Mouse (Mus musculus) ovary, postnatal 36 days (tissue): ENCODE measurements around the gene Cacnb4.
A peak's percentile ranks its signal among the peaks of the same experiment; 100 is the strongest.

ENCODE experiments used
- DNase-seq: peaks from one replicate; pipeline ENCODE4 v3.0.0; 2022; ENCODE audit warnings: low spot score, mixed read lengths

Cacnb4 gene

GRCm38 (mm10) chr2:52676023-52676912 is at the start of gene Cacnb4:
Cacnb4 (minus strand) TSS chr2:52676831.
- peak; percentile 67 for DNase-seq

GRCm38 (mm10) chr2:52720231-52721025 is 43.8 kb upstream of the Cacnb4 start:
- no peak for DNase-seq

GRCm38 (mm10) chr2:52717076-52717475 is 40.4 kb upstream of the Cacnb4 start:
- DNase-seq: no peak

GRCm38 (mm10) chr2:52715538-52715937 is 38.9 kb upstream of the Cacnb4 start:
- no peak for DNase-seq

GRCm38 (mm10) chr2:52714111-52714510 is 37.5 kb upstream of the Cacnb4 start:
- DNase-seq: no peak

- no peak for DNase-seq
Measured at GRCm38 (mm10) chr2:52710804-52711203, 34.2 kb upstream of the Cacnb4 start.

- DNase-seq: no peak
Measured at GRCm38 (mm10) chr2:52709417-52709816, 32.8 kb upstream of the Cacnb4 start.

- DNase-seq: no peak
Measured at GRCm38 (mm10) chr2:52701368-52702036, 24.9 kb upstream of the Cacnb4 start.

GRCm38 (mm10) chr2:52700352-52700751 is 23.7 kb upstream of the Cacnb4 start:
- DNase-seq: no peak

GRCm38 (mm10) chr2:52694604-52695003 is 18.0 kb upstream of the Cacnb4 start:
- DNase-seq: no peak

- DNase-seq: no peak
Measured at GRCm38 (mm10) chr2:52691745-52692144, 15.1 kb upstream of the Cacnb4 start.

- DNase-seq: no peak
Measured at GRCm38 (mm10) chr2:52686601-52687000, 10.0 kb upstream of the Cacnb4 start.

GRCm38 (mm10) chr2:52677589-52677988 is 958 bp upstream of the Cacnb4 start:
- no peak for DNase-seq

- DNase-seq: no peak
Measured at GRCm38 (mm10) chr2:52676913-52677303, 277 bp upstream of the Cacnb4 start.

GRCm38 (mm10) chr2:52675278-52675987 is 1.2 kb downstream of the Cacnb4 start:
- DNase-seq: peak; percentile 17

GRCm38 (mm10) chr2:52674886-52675277 is 1.7 kb downstream of the Cacnb4 start:
- peak; percentile 14 for DNase-seq

- no peak for DNase-seq
Measured at GRCm38 (mm10) chr2:52673172-52673571, 3.5 kb downstream of the Cacnb4 start.

GRCm38 (mm10) chr2:52670733-52671132 is 5.9 kb downstream of the Cacnb4 start:
- no peak for DNase-seq

GRCm38 (mm10) chr2:52668480-52668879 is 8.2 kb downstream of the Cacnb4 start:
- DNase-seq: no peak

- no peak for DNase-seq
Measured at GRCm38 (mm10) chr2:52656722-52657121, 19.9 kb downstream of the Cacnb4 start.

GRCm38 (mm10) chr2:52654541-52654940 is 22.1 kb downstream of the Cacnb4 start:
- DNase-seq: no peak

- DNase-seq: no peak
Measured at GRCm38 (mm10) chr2:52651547-52651946, 25.1 kb downstream of the Cacnb4 start.
